Mouse (Mus musculus) cerebellum, postnatal 14 days (tissue): ENCODE results near the gene Crtam.

Experiments used
- DNase-seq, 2 experiments: peaks; one replicate each; pipeline ENCODE4 v3.0.0; 2021; ENCODE audit warnings: mixed read lengths in 2 of 2

Crtam gene

DNA sequence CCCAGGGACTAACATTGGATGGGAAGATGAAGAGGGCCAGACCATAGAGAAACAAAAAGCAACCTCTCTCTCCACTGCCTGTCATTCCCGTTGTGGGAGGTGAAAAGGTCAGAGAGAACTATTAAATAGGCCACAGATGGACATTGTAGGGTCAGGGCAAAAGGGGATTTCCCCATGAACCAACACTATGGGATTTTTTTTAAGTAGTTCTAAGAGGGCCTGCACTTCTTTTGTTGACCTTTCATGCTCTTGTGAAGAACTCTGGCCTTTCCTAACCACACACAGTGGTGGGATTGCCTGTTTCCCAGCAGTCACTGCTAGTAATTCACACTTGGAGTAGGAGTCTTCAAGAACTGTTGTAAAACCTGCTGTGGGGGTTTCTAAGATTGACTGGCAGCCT is 3.4 kb upstream of the Crtam start:
- no peak for DNase-seq

DNA sequence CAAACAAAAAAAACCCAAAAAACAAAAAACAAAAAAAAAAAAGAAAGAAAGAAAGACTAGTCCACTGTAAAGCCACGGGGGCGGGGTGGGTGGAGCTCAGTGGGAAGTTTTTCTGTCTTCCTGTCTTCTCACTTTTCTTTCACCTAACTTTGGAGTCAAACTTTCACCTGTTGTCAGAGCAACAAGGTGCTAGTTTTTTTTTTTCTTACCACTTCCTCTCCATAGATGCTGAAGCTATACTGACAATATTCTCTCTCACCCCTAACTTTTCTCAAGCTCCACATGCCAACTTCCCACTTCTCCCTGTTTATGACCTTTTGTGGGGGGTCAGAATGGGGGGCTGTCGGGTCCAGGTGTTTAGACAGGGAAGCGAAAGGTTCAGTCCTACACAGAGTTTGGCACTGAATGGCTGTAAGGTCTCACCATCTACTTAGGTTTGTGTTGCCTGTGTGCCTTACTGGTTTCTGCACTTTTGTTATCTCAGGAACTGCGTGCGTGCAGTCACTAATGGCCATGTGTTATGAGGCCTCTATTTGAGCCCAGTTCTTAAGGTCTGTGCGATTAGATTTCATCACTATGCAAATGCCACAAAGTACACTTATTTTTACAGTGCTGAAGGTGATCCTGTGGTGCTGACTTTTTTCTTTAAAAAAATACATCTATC is 7.2 kb downstream of the Crtam start:
- DNase-seq: no peak

DNA sequence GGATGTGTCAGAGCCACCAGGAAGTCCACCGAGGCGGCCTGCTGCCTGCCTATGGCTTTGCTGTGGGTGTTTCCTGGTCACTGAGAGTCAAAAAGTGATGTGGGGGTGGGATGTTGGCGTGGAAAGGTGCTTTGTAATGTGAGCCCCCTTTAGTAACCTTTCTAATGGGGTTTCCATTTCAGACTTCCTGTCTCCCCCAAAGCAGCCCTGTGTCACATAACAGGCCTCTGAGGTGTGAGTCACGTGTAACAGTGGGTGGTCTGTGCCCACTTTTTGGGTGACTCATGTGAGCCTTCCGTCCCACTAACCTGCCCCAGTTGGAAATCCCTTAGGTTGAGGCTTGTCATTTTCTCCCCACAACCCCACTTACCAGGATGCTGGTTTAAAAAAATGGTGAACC is 10.4 kb downstream of the Crtam start:
- DNase-seq: no peak

- DNase-seq: no peak
Measured at GRCm38 (mm10) chr9:40991511-40991910, 12.9 kb downstream of the Crtam start.

DNA sequence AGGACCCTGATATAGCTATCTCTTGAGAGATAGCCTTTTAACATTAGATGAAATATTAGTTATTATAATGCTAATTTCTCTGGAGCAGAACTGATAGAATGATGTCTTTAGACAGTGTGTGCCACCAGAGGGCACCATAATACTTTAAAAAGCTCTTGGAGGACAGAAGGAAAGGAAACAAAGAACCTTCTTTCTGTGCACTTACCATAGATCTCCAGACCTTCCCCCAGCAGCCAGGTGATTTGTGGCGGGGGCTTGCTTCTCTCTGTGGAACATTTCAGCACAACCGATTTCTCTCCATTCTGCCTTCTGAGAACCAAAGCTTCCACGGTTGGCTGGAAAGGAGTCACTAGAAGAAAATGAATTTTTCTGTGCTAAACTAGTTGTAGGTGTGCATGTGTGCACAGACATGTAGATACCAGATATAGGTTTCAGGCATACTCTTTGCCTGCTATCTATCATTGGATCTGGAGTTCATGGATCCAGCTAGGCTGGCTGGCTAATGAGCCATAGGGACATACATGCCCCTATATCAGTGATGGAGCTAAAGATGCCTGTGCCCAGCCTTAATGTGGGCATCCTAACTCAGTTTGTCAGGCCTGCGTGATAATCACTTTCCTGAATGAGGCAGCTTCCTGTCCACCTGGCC is 14.4 kb downstream of the Crtam start:
- peak; percentile 86 for DNase-seq

GRCm38 (mm10) chr9:40984313-40984712 is 20.1 kb downstream of the Crtam start:
- DNase-seq: peak; percentile 75 to 90

- DNase-seq: peak in 1 of 2 experiments; percentile 32
Measured at GRCm38 (mm10) chr9:40983758-40984157, 20.7 kb downstream of the Crtam start.

- peak; percentile 60 to 65 for DNase-seq
Measured at GRCm38 (mm10) chr9:40982480-40982879, 21.9 kb downstream of the Crtam start.

DNA sequence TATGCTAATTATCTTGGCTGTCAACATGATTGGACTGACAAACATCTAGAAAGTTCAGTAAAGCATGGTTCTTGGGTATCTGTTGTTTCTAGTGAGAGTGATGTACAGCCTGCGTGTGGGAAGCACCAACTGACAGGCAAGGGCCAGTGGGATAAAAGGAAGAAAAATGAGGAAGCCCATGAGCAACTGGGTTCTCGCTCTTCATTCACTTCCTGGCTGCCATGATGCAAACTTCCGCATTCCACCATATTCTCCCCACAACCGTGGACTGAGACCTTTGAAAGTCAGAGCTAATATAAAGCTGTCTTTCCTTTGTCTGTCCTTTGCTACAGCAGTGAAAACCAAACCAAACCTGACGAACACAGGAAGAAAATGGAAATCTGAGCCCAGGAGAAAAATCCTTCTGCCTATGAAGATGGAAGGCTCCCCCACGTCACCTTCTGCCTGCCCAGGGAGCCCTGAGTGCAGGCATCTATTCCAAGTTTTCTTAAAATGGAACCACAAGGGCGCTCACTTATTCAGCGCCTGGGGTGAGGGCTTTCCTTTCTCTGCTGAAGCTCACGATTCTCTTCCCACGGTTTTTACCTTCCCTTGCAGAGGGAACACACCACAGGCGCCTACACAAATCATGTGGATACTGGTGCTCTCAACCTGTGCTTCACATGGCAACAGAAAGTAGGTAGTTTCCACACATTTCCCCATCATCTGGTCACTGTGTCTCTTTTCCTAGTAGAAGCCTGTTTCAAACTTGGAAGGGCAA is 30.2 kb downstream of the Crtam start:
- DNase-seq: no peak

DNA sequence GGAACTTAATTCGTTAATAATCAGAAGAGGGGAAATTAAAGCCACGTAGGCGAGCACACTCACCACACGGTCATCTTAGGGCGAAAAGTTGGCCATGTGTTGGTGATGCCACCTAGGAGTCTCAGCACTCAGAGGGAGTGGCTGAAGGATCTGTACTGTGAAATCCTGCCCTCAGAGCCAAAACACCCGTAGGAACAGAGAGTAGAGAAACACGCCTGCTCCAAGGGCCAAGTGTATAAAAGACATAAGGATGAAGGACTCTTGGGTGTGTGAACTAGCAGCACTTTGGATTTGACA is 40.1 kb downstream of the Crtam start:
- no peak for DNase-seq

DNA sequence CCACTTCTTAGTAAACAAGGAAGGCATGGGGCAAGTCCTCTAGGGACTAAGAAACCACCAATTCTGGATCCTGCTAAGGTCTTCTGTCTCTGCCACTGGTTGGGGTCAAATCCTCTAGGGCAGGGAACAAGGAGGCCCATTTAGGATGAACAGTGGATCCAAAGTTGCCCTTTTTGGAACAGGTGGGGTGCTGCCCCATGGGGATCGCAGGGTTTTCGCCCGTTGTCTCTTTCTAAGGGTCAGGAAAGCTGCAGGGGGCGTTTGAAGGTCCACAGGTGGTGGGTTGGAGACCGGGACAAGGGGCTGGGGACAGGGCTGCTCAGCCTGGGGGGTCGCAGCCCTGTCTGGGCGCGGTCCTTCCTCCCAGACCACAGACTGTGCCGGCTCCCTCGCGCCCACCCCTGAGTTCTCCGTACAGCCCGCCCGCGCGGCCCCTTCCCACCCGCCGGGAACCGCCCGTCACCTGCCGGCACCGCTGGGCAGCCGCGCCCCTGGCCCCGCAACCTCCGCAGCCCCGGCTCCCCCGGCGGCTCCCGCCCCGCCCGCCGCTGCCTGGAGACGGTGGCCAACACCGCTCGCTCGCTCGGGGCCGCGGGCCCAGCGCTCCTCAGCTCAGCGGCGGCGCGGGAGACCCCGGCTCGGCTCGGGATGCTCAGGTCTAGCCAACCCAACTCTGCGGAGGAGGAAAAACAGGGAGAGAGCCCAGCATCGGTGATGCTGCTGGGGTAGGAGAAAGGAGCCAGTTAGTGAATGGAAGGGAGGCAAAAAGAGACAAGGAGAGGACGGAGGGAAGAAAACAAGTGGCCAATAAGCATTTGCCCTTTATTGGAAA is 40.6 kb downstream of the Crtam start, which contains the start of gene Jhy:
TSS of gene Jhy (minus strand) at position 533 of the 832 bp plus-strand sequence.
- DNase-seq: peak; percentile 19 to 34

- no peak for DNase-seq
Measured at GRCm38 (mm10) chr9:40961401-40961800, 43.0 kb downstream of the Crtam start.

DNA sequence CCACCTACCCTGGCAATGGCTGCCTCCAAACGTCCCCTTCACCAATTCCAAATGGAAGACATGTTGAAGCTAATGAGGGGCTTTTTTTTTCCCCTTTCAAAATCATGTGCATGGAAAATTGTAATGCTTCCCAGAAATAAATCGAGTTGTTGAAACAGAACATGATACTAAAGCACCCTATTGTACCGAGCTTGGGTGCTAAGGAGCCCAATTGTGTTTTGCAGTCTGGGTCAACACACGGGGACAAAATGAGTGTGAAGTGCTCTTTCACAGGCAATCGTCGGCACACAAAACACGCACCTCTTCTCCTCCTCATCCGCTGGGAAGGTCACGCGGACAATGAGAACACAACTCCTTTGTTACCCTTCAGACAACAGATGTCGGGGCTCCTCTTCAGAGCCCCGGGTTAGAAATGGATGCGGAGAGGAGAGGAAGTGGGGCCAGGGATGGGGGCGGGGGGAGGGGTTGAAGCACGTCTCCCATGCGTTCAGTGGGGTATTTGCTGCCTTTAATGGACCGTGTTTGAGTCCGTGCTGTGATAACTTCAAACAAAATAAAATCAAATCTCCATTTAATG is 55.3 kb downstream of the Crtam start:
- DNase-seq: no peak

DNA sequence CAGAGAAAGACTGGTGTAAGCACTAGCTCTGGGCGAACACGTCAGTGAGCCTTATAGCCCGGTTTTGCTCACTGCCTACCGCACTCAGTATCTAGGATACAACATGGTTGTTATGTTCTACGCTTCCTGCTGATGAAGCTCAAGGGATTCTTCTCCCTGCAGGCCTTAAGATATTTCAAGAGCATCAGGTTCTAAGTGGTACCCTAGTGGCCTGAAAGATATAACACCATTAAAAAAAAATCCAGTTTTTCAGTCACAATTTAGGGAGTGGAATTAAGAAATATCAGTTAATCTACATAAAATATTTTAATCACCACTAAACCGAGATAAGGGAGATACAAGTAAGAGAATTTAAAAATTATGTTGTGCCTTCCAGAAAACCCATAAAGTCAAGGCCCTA is 56.0 kb downstream of the Crtam start:
- DNase-seq: no peak

- no peak for DNase-seq
Measured at GRCm38 (mm10) chr9:40947131-40947530, 57.3 kb downstream of the Crtam start.

GRCm38 (mm10) chr9:40937425-40937824 is 67.0 kb downstream of the Crtam start:
- peak; percentile 24 to 40 for DNase-seq

DNA sequence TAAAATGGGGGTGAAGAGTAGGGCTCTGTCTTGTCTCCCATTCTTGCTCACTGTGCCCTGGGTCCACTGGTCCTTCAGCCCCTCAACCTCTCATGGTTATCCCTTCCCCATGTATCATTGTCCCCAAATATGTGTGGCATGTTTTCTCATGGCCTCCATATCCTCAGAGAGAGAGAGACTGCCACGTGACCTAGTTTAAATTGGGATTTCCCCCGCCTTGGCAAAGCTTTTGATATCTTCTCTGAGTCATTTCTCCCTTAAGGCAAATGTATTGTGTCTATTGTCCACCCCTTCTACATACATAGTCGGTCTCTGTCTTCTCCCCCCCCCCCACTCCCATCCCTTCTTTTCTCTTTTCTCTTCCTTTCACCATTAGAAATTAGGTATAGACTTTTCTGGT is 71.1 kb downstream of the Crtam start:
- no peak for DNase-seq

DNA sequence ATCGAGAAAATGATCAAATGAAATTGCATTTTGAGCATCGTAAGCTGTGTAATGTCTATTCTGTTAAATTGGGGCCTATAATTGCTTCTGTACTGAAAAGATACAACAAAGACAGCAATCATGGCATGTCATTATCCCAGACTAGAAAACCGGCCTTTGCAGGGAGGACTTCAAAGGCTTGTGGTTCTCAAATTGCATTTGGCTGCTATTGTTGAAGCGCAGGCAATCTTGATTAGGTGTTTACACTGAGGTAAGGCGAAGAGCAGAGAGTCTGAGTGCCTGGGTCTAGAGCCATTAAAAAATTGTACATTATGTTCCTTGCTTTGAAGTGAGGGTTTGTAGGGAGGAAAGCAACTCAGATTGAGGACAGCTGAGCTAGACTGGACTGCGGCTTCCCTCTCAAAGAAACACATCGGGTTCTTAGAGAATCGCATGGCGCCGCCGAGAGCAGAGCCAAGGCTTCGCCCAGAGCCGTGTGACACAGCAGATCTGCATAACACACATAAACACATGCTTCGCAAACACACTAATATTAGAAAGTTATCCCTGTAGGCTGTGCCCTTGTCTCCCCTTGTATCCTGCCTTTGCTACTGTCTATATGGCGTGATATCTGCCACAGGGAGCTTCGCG is 77.0 kb downstream of the Crtam start:
- no peak for DNase-seq
